Mouse (Mus musculus): ENCODE measurements around the gene Cdk18. TPM values are rescaled to one million over a fixed set of nuclear protein-coding genes. Genes with fewer than 3 reads are reported as not detected.
"Not testable (repeated sequence)": the region's sequence is repeated elsewhere in the genome, so short reads cannot be mapped to it uniquely, and the experiment has no call there.

Gene Cdk18
- polyA plus RNA-seq, 1 experiment from 2014 or later, result 10.3 TPM

DNA sequence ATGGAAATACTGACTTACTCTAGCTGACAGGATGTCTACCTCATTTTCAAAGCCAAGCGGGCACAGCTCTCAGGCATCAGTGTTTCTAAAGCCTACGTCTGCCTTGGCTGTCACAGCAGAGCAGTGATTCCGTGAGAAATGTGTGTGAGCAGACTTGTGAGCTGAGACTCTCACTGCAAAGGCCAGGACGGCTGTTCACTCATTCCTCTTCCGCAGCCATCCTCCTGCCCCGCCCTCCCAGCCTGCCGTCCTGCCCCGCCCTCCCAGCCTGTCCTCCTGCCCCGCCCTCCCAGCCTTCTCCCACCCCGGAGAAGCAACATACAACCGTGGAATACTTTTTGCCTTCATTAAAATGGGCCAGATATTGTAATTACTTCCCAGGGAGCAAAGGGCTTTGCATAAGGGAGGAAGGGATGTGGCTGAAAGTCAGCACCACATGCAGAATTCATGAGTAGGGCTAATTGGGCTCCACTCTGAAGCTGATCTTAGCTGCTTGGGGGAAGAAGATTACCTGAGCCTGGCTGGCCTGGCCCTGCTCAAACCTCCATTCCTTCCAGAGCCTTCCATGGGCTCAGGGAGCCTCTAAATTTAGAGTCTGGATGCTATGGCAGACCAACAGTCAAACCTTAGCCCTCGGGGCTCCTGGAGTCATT is 28.8 kb upstream of the Cdk18 start:
- H3K36me3 ChIP-seq (ENCODE audit: insufficient read depth, low read length), result no peaks in the 10 kb centered on the region
- no peak for TF ChIP-seq CTCF (IDR thresholded peaks at IDR 0.05; ENCODE audit: low read depth)
- no peak overlapping the region for H3K27ac ChIP-seq
- 0 out of 2 replicates have a peak, but pooled peaks have one; percentile 36 for ATAC-seq (replicated peaks; ENCODE audit: low FRiP score, low read depth)
- no peak overlapping the region for H3K4me3 ChIP-seq (replicated peaks; ENCODE audit: low read depth, low read length)
- no peaks in the 10 kb centered on the region for H3K4me1 ChIP-seq (replicated peaks; ENCODE audit: insufficient read depth, low read length)
- no peaks in the 10 kb centered on the region for H3K27me3 ChIP-seq (ENCODE audit: insufficient read depth, low read length)
- no peak overlapping the region for H3K9ac ChIP-seq (ENCODE audit: low read depth, low read length)
- no peaks in the 10 kb centered on the region for H3K9me3 ChIP-seq (replicated peaks; ENCODE audit: low read length)
- WGBS, result 7% methylated on average over 12 of the region's 12 CpGs
- H3K4me2 ChIP-seq (ENCODE audit: low read length), result peak overlapping the region; percentile 39
- peak; percentile 65 for DNase-seq (ENCODE audit: low spot score)

DNA sequence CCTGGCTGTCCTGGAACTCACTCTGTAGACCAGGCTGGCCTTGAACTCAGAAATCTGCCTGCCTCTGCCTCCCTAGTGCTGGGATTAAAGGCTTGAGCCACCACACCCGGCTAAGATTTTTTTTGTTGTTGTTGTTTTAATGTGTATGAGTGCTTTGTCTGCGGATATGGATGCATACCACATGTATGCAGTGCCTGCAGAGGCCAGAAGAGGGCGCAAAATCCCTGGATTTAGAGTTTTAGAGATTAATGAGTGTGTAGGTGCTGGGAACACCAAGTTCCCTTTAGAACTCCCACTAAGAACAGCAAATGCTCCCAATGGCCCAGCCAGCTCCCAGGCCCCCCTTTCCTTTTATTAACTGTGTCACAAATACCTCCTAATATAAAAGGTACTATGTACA is 26.4 kb upstream of the Cdk18 start:
- no peak for ATAC-seq (replicated peaks; ENCODE audit: low FRiP score, low read depth)
- 68% methylated on average over 3 of the region's 3 CpGs for WGBS

DNA sequence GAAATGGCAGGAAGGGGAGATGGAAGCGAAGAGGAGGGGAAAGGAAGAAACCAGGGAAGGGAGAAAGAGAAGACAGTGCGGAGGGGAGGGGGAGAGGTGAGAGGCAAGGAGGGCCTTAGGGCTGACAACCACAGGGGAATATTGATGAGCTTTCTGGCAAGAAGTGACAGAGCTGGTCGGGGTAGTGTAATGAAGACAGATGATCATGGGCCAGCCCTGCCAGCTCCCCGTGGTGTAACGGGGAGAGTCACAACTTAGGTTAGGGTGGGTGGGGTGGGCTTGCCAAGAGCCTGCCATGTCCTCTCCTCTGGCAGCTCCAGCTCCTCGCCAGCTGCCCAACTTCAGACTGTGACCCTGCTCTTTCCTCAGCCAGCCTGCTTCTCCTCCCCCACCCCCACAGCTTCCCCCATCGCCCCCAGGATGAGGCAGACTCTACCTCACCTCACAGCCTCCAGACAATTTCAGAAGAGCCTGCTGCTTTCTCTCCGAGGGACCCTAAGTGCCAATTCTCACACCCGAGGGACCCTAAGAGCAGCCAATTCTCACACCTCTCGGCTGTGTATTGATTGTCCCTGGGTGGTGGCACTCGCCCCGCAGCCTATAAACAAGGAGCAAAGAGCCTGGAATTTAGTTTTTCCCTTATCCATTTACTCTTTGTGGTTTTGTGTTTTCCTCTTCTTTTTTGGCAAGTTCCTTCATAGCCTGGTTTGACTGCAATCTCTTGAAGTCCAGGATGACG is 25.5 kb upstream of the Cdk18 start:
- whole genome bisulfite sequencing, result 22% methylated on average over 13 of the region's 13 CpGs
- no peaks in the 10 kb centered on the region for H3K36me3 ChIP-seq (ENCODE audit: insufficient read depth, low read length)
- TF ChIP-seq CTCF (IDR thresholded peaks at IDR 0.05; ENCODE audit: low read depth), result no peak
- H3K4me2 ChIP-seq (ENCODE audit: low read length), result no peak overlapping the region
- H3K4me1 ChIP-seq (replicated peaks; ENCODE audit: insufficient read depth, low read length), result no peaks in the 10 kb centered on the region
- no peak overlapping the region for H3K9ac ChIP-seq (ENCODE audit: low read depth, low read length)
- no peak for ATAC-seq (replicated peaks; ENCODE audit: low FRiP score, low read depth)
- H3K9me3 ChIP-seq (replicated peaks; ENCODE audit: low read length), result no peaks in the 10 kb centered on the region
- no peak overlapping the region for H3K27ac ChIP-seq
- no peak for DNase-seq (ENCODE audit: low spot score)
- no peaks in the 10 kb centered on the region for H3K27me3 ChIP-seq (ENCODE audit: insufficient read depth, low read length)
- no peak overlapping the region for H3K4me3 ChIP-seq (replicated peaks; ENCODE audit: low read depth, low read length)

More for the DNA sequence above, 26.4 kb upstream of the Cdk18 start:
- H3K4me2 ChIP-seq (ENCODE audit: low read length), result no peak overlapping the region
- no peak overlapping the region for H3K27ac ChIP-seq
- H3K27me3 ChIP-seq (ENCODE audit: insufficient read depth, low read length), result no peaks in the 10 kb centered on the region
- no peak overlapping the region for H3K9ac ChIP-seq (ENCODE audit: low read depth, low read length)
- no peaks in the 10 kb centered on the region for H3K9me3 ChIP-seq (replicated peaks; ENCODE audit: low read length)
- TF ChIP-seq CTCF (IDR thresholded peaks at IDR 0.05; ENCODE audit: low read depth), result peak; percentile 59
- DNase-seq (ENCODE audit: low spot score), result no peak
- no peaks in the 10 kb centered on the region for H3K36me3 ChIP-seq (ENCODE audit: insufficient read depth, low read length)
- H3K4me1 ChIP-seq (replicated peaks; ENCODE audit: insufficient read depth, low read length), result no peaks in the 10 kb centered on the region
- no peak overlapping the region for H3K4me3 ChIP-seq (replicated peaks; ENCODE audit: low read depth, low read length)

DNA sequence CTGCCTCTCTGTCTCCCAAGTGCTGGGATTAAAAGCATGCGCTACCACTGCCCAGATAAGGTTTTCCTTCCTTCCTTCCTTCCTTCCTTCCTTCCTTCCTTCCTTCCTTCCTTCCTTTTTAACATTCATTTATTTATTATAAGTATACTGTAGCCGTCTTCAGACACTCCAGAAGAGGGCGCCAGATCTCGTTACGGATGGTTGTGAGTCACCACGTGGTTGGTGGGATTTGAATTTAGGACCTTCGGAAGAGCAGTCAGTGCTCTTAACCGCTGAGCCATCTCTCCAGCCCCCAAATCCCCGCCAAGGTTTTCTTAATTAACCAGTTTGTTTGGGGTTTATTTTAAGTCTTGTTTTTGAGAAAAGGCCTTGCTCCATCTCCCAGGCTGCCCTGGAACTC is 23.1 kb upstream of the Cdk18 start:
- not testable (repeated sequence) for H3K36me3 ChIP-seq (ENCODE audit: insufficient read depth, low read length); H3K4me1 ChIP-seq (replicated peaks; ENCODE audit: insufficient read depth, low read length); DNase-seq (ENCODE audit: low spot score); H3K9me3 ChIP-seq (replicated peaks; ENCODE audit: low read length); H3K27me3 ChIP-seq (ENCODE audit: insufficient read depth, low read length); H3K4me2 ChIP-seq (ENCODE audit: low read length); H3K4me3 ChIP-seq (replicated peaks; ENCODE audit: low read depth, low read length); H3K9ac ChIP-seq (ENCODE audit: low read depth, low read length); H3K27ac ChIP-seq; ATAC-seq (replicated peaks; ENCODE audit: low FRiP score, low read depth)
- WGBS, result 53% methylated on average over 9 of the region's 9 CpGs
- TF ChIP-seq CTCF (IDR thresholded peaks at IDR 0.05; ENCODE audit: low read depth), result peak; percentile 52

DNA sequence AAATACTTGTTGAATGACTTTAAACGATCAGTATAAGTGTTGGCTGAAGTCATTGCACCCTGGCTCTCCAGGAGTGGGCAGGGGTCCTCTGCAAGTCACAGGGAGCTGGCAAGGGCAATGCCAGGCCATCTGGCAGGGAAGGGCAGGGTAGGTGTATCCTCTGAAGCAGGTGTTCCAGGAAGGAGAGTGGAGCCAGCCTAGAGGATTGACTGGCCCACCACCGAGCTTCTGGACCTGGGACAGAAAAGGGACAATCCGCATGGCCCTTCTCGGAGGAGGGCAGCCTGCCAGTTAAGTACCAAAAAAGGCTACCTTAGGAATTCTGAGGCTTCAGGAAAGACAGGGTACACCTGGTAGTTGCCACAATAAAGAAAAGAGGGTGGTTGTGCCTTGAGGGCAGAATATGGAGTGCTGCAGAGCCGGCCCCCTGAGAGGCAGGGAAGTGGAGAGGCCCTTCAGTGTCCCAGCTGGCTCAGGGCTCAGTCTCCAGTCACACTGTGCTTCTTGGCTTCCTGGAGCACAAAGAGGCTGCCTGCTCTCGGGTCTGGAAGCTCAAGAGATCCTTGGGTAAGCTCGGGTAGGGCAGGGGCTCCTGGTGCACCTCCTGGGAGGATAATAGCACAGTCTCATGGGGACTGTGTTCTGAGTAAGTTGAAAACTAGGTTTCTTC is 21.9 kb upstream of the Cdk18 start:
- no peak overlapping the region for H3K27ac ChIP-seq
- H3K36me3 ChIP-seq (ENCODE audit: insufficient read depth, low read length), result no peaks in the 10 kb centered on the region
- no peak for TF ChIP-seq CTCF (IDR thresholded peaks at IDR 0.05; ENCODE audit: low read depth)
- DNase-seq (ENCODE audit: low spot score) (no peak), ATAC-seq (replicated peaks; ENCODE audit: low FRiP score, low read depth) (no peak)
- no peak overlapping the region for H3K4me2 ChIP-seq (ENCODE audit: low read length)
- no peak overlapping the region for H3K9ac ChIP-seq (ENCODE audit: low read depth, low read length)
- no peak overlapping the region for H3K4me3 ChIP-seq (replicated peaks; ENCODE audit: low read depth, low read length)
- peaks cover 9% of the 10 kb centered on the region for H3K4me1 ChIP-seq (replicated peaks; ENCODE audit: insufficient read depth, low read length)
- no peaks in the 10 kb centered on the region for H3K27me3 ChIP-seq (ENCODE audit: insufficient read depth, low read length)
- WGBS, result 52% methylated on average over 7 of the region's 7 CpGs
- H3K9me3 ChIP-seq (replicated peaks; ENCODE audit: low read length), result no peaks in the 10 kb centered on the region

DNA sequence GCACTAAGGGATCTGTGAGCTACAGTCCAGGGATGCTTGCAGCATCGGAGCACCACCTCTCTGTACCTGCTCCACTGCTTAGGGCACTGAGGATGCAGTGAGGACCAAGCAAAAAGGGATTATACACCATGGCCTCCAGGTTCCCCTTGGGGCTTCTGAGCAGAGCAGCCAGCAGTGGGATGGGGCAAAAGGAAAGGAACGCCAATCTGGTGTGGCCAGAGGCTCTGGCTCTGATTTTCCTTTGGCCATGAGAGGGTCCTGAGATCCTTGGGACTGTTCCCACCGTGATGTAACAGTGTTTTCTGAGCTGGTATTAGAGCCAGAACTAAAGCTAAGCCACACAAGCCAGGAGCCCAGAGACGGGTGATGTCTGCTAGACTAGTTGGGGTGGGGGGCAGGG is 20.2 kb upstream of the Cdk18 start:
- no peaks in the 10 kb centered on the region for H3K36me3 ChIP-seq (ENCODE audit: insufficient read depth, low read length)
- 69% methylated on average over 4 of the region's 4 CpGs for WGBS
- no peak overlapping the region for H3K4me2 ChIP-seq (ENCODE audit: low read length)
- TF ChIP-seq CTCF (IDR thresholded peaks at IDR 0.05; ENCODE audit: low read depth), result no peak
- no peak overlapping the region for H3K4me3 ChIP-seq (replicated peaks; ENCODE audit: low read depth, low read length)
- no peak overlapping the region for H3K9ac ChIP-seq (ENCODE audit: low read depth, low read length)
- DNase-seq (ENCODE audit: low spot score), result no peak
- H3K27ac ChIP-seq, result no peak overlapping the region
- ATAC-seq (replicated peaks; ENCODE audit: low FRiP score, low read depth), result no peak
- peaks cover 9% of the 10 kb centered on the region for H3K4me1 ChIP-seq (replicated peaks; ENCODE audit: insufficient read depth, low read length)
- no peaks in the 10 kb centered on the region for H3K27me3 ChIP-seq (ENCODE audit: insufficient read depth, low read length)
- no peaks in the 10 kb centered on the region for H3K9me3 ChIP-seq (replicated peaks; ENCODE audit: low read length)
